Mouse (Mus musculus): ENCODE results near the gene Gpank1. TPM values are rescaled to one million over a fixed set of nuclear protein-coding genes. Genes with fewer than 3 reads are reported as not detected.

The Gpank1 gene
- polyA plus RNA-seq (2015; fragmentation: Nextera tagmentation; extraction: Ambion mirVana) = 26.9 and 31.2 TPM in 2 replicates

DNA sequence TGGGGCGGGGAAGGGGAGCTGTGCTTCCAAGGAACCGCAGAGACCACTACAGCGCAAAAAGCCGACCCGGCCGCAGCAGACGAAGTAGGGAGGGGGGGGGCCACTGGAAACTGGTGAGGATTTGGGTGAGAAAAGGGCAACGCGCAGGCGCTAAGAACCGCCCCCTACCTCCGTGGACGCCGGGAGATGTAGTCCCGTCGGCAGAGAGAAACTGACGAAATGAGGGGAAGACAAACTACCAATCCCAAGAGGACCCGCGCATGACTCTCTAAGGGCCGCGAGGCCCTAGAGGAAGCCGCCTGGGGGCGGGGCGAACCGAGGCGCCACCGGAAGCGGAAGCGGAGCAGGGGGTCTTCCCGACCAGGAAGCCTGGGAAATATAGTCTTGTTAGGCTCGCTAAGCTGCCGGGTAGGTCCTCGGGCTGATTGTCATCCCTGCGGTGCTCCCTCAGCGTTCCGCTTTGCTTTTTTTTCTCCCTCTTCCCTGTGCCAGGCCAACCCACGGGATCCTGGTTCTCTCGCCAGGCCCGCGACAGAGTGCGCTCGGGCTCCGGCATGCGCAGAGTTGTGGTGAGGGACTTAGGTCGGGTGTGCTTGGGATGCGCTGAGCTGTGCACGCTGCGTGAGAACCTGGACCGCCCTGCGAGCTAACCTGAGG is at the start of gene Gpank1:
Gene Gpank1 (plus strand): TSS at position 313 of the 657 bp plus-strand sequence.
- peak; percentile 99 for DNase-seq (ENCODE audit: low spot score)

DNA sequence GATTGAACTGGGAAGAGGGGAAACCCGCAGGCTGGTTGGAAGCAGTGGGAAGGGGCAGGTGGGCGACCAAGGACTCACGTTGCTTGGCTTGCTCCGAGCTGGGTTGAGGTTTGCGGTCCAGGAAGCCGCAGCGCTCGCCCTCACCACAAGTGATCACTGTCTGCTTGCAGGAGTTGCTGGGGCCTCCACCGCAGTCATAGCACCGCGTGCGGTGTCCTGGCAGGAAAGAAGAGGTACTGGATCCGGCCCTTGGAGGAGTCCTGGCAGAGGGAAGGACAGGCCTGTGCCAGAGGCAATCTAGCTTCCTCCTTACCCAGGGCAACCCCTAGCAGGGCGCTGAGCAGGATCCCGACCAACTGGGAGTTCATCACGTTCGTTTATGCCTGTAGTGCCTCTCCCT is 47.2 kb upstream of the Gpank1 start:
- DNase-seq (ENCODE audit: low spot score) = peak; percentile 46

DNA sequence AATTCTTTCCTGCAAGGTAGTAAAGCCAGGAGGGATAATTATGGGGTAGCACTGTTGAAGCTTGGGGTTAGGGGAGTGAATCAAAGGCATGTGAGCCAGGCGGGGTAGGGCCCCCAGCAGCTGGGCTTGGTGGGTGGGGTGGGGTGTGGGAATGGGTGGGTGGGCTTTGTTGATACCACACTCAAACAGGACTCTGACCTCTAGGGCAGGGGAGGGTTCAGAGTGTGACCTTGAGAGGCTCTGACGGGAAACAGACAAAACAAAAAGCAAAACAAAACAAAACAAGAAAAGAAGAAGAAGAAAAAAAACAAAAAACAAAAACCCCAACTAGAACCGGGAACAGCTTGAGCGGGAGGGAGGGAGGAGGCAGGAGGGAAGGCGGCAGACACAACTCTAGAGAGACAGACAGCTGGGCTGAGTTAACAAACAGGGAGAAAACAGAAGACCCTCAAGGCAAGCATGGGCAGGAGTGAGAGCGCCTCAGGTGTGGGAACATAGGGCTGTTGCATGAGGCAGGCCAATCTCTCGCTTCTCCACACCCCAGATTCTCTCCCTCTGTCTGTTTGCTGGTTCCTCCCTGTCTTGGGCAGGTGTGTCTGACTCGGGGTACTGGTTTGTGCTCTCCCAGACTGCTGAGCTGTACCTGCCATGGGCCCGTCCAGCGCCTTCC is 44.6 kb upstream of the Gpank1 start, which contains the start of gene Ly6g6e:
Gene Ly6g6e (plus strand): TSS at position 396 of the 670 bp plus-strand sequence.
- no peak for DNase-seq (ENCODE audit: low spot score)

DNA sequence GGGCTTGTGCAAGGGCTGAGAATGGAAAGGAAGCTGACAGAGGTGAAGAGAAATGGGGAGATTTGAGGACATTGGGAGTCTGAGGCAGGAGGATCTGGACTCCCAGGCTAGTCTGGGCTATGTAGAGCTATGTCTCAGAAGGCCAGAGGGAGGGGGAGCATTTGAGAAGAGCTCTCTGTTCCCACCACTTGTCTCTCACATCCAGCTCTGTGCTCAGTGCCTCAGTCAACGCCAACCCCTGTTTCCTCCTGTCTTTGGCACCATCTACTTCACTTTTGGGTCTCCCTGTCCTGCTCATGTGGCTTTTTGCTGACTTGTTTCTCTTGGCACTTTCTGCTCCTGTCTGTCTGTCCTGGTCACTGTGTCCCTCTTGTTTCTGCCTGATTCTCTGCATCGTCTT is 44.0 kb upstream of the Gpank1 start:
- DNase-seq (ENCODE audit: low spot score) = no peak

GRCm38 (mm10) chr17:35077786-35078233 is 43.4 kb upstream of the Gpank1 start, which contains the start of gene Ly6g6d:
Gene Ly6g6d (minus strand): TSS chr17:35078065.
- DNase-seq (ENCODE audit: low spot score) = no peak

DNA sequence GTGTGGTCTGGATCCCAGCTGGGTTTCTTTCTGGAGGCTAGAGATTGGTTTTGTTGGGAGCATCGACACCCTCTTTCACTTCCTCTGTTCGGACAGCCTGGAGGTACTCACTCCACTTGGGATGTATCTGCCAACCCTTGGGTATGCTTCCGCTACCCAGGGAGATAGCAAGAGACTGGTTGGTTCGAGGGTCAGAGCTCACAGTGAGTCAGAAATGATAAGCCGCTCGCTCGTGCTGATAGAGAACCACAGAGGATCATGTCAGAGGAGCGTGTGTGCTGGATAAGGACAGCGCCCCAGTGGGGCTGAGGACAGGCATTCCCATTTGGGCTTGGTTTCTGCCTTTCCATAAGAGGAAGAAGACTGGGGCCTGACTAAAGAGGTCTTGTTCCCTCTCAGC is 41.5 kb upstream of the Gpank1 start:
- DNase-seq (ENCODE audit: low spot score) = no peak

GRCm38 (mm10) chr17:35080248-35080647 is 41.0 kb upstream of the Gpank1 start:
- DNase-seq (ENCODE audit: low spot score) = no peak

DNA sequence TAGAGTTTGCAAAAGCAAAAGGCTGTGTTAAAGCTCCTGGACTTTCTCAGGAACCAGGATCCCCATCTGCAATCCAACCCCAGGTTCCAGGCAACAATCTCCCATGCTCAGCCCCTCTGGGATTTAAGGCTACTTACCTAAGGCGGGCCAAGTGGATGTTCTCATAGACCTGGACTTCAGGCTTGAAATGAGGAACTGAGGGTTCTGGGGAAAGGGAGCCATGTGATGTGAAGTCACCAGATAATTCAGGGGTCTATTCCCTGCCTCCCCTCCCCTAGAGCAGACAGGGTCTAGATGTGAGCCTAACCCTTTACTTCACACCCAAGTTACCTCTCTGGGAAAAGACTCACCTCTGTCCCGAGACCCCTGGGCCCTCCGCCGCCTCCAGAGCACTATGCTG is 40.5 kb upstream of the Gpank1 start:
- no peak for DNase-seq (ENCODE audit: low spot score)

DNA sequence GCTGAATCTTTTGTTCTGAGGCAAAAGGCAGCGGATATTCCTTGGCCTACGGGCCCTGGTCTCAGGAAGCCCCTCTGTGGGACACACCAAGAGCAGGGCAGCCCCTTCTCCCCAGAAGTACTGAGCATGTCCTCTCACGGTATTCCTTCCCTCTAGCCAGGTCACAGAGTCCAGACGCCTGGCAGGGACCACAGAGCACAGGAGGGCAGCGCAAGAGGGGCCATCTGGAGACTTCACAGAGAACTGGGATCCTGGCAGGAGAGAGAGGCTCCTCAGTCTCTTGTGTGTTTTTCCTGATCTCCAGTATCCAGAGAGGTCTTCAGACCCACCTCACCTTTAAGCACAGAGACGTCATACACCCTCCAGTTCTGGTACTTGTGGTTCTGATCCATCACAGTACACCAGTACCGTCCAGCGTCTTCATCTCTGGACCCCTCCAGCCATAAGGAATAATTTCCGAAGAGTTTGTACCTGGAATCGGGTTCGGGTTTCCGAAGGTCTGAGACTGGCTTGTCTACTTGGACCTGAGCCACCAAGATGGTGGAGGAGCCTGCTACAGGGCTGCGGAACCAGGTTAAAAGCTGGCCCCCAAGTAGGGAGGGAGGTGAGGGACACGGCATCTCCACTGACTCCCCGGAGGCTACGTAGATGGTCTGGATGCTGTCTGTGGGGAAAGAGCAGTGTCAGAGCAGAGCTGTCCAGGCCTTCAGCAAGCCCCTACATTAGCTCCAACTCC is 38.2 kb upstream of the Gpank1 start:
- no peak for DNase-seq (ENCODE audit: low spot score)

DNA sequence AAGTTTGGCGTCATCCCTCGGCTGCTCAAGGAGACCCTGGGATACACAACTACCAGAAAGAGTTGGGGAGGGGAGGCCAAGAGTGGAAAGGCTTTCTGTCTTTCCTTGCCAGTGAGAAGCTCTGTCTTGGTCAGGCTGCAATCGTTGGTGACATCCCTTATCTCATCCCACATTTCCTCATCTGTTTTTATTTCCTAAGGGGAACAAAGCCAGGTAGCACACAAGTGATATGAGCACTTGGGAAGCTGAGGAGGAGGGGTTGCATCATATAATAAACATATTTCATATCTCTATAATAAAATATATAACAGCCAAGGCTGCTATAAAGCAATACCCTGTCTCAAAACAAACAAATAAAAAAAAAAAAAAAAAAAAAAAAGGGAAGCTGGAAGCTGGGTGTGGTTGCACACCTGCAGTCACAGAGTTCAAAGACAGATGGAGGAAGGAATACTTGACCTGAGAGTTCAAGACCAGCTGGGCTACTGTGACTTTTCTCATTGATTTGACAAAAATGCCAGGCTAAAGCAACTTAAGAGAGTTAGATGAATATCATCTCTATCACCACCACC is 37.2 kb upstream of the Gpank1 start:
- no peak for DNase-seq (ENCODE audit: low spot score)

DNA sequence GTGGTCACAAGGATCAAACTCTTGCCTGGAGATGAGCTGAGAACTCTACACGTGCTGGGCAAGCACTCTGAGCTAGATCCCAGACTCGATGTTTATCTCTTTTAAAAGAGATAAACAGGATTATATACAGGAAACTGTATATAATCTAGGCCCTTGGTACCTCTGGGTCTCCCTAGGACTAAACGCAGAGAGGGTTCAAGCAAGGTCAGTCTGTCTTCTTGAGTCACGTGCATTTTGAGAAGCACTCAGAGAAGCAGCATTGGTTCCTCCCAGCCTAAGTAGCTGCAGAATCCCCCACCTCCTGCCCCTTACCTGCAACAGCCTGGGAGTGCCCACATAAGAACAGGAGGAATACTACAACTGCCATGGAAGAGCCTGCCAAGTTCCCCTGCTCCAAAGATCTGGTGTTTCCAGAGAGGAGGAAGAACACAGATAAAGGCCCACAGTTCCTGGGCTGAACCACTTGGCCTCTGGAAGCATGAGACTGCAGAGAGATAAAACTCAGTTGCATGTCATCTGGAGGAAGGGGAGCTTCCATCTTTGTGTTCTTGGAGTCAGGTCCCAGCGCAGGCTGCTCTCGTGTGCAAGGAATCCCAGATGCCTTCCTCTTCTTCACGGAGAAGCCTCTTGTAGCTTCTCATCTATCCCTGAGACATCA is 35.9 kb upstream of the Gpank1 start, which contains the start of gene Ly6g6f:
Gene Ly6g6f (minus strand): TSS at position 403 of the 658 bp plus-strand sequence.
- no peak for DNase-seq (ENCODE audit: low spot score)

DNA sequence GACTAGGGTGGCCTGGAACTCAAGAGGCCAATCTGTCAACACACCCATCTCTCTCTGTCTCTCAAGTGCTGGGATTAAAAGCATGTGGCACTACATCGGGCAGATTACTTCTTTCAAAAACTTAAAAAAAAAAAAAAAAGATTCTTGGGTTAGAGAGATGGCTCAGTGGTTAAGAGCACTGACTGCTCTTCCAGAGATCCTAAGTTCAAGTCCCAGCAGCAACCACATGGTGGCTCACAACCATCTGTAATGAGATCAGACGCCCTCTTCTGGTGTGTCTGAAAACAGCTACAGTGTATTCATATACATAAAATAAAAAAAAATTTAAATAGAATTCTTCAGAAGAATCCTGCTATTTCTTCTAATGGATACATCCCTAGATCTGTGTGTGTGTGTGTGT is 33.1 kb upstream of the Gpank1 start:
- DNase-seq (ENCODE audit: low spot score) = no peak

DNA sequence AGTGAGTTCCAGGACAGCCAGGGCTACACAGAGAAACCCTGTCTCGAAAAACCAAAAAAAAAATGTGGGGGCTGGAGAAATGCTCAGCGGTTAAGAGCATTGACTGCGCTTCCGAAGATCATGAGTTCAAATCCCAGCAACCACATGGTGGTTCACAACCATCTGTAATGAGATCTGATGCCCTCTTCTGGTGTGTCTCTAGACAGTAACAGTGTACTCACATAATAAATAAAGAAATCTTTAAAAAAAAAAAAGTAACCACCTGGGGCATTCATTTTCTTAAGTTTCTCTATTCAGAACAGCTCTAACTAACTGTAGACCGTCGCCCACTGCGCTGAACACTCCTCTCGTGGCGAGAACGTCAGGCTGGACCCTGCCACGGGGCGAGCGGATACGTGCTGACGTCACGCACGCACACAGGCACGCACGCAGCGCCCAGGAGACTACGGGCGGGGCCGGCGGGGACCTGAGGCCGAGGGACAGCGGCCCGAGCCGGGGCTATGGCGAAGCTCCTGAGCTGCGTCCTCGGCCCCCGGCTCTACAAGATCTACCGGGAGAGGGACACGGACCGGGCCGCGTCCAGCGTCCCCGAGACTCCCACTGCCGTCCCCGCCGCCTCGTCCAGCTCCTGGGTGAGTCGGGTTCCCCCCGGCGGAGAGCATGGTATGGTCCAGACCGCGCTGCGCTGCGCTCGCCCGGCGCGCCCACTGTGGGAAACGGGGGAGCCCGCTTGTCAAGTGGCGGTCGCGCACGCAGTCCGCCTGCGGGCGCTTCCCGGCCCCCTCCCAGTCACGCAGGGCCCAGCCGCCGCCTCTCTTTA is 32.2 kb upstream of the Gpank1 start, which contains the start of gene Abhd16a:
Gene Abhd16a (plus strand): TSS at position 439 of the 820 bp plus-strand sequence.
- DNase-seq (ENCODE audit: low spot score) = peak; percentile 94

DNA sequence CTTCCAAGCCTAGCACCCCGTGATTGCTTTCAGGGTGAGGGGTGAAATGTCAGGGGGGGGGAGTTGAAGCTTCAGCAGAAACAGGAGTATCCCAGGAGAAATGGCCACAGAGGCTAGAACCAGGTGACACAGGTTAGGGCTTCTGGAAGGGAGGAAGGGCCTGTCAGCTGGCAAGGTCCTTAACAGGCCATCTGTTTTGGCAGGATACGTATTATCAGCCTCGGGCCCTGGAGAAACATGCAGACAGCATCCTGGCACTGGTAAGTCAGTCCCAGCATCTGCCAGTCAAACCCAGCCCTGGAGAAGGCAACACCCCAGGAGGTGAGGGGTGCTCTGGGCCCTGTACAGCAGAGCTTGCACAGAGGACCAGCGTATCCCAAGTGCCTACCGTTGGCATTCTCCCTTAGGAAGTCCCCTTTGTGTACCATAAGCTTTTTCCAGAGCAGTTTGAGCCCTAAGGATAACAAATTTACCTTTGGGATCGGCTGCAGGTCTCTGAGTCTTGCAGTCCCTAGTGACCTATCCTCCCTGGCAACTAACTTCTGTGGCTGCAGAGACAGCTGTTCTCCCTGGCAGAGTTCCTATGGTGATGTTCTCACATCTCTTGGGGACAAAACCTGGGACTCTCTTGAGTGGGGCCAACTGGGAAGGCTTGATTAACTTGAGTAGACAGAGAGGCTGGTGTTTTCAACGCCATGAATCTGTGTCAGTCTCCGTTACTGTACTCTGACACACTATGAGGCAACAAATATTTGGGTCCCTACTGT is 30.9 kb upstream of the Gpank1 start:
- DNase-seq (ENCODE audit: low spot score) = no peak

- DNase-seq (ENCODE audit: low spot score) = no peak
These were observed 28.7 kb upstream of the Gpank1 start for GRCm38 (mm10) chr17:35092403-35093198.

- DNase-seq (ENCODE audit: low spot score) = no peak
These were observed 26.5 kb upstream of the Gpank1 start for GRCm38 (mm10) chr17:35094475-35095365.

DNA sequence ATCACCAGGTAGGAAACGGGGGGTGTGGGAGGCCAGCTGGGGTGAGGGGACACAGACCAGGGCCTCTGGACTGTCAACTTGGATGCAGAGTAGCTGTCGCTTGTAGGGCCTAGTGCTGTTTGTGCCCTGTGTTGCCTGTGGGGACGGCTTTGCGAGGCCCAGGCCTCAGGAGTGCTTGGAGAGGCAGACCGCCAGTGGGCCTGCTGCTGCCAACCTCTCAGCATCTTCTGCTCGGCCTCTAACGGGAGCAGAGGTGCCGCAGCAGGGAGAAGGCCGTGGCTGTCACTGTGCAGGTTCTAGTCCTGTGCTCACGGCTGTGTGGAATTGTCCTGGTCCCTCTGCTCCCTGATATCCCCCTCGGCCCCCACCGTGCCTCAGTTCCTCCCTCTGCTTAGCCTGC is 24.7 kb upstream of the Gpank1 start:
- DNase-seq (ENCODE audit: low spot score) = no peak
